Mouse (Mus musculus): ENCODE measurements around the gene Btn2a2. TPM values are rescaled to one million over a fixed set of nuclear protein-coding genes. Genes with fewer than 3 reads are reported as not detected.

Gene Btn2a2
- polyA plus RNA-seq, 1 experiment from 2014 or later = 0.87 TPM

GRCm38 (mm10) chr13:23436861-23437822, 51.5 kb downstream of the Btn2a2 start:
- ATAC-seq (ENCODE audit: low FRiP score, low TSS enrichment) = 0 out of 2 replicates have a peak, but pooled peaks have one; percentile 30
- WGBS = under 1% methylated on average over 32 of the region's 32 CpGs
- Histone ChIP-seq H3K4me2 (replicated peaks; ENCODE audit: low read depth, low read length) (peak overlapping the region; percentile 47), H3K27ac (ENCODE audit: low read depth, low read length) (peak overlapping the region; percentile 3; the same call in 1 of the 2 replicates), H3K27me3 (ENCODE audit: control insufficient read depth, insufficient read depth, low read length) (no peaks in the 10 kb centered on the region), H3K36me3 (ENCODE audit: control insufficient read depth, insufficient read depth, low read length) (no peaks in the 10 kb centered on the region), H3K4me1 (ENCODE audit: control insufficient read depth, insufficient read depth, low read length) (0 out of 2 replicates have a peak, but pooled peaks cover 14% of the 10 kb centered on the region), H3K9me3 (ENCODE audit: control insufficient read depth, low read length) (no peaks in the 10 kb centered on the region), H3K4me3 (ENCODE audit: low read length) (peak overlapping the region; percentile 48), H3K9ac (ENCODE audit: low read depth, low read length) (peak overlapping the region; percentile 50)

DNA sequence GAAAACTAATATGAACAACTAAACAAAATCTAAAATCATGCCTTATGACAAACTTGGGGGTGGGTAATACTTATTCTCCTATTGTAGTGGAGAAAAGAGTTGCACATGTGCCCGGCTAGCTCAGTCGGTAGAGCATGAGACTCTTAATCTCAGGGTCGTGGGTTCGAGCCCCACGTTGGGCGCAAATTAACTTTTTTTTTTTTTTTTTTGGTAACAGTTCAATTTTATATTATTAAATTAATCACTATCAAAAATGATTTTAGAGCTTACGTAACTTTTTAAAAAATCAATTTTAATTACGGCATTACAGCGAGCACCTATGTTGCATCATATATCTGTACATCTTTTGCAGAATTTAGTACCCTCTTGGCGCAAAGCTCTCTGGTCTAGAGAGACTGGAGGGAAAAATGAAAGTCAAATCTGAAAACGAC, 52.4 kb downstream of the Btn2a2 start:
- H3K4me3 ChIP-seq (ENCODE audit: low read length) = peak overlapping the region; percentile 47
- WGBS = 1% methylated on average over 11 of the region's 11 CpGs
- peak overlapping the region; percentile 58 for H3K4me2 ChIP-seq (replicated peaks; ENCODE audit: low read depth, low read length)
- no peak overlapping the region for H3K9ac ChIP-seq (ENCODE audit: low read depth, low read length)
- H3K27me3 ChIP-seq (ENCODE audit: control insufficient read depth, insufficient read depth, low read length) = no peaks in the 10 kb centered on the region
- H3K27ac ChIP-seq (ENCODE audit: low read depth, low read length) = no peak overlapping the region
- 0 out of 2 replicates have a peak, but pooled peaks cover 14% of the 10 kb centered on the region for H3K4me1 ChIP-seq (ENCODE audit: control insufficient read depth, insufficient read depth, low read length)
- no peak for ATAC-seq (ENCODE audit: low FRiP score, low TSS enrichment)
- no peaks in the 10 kb centered on the region for H3K9me3 ChIP-seq (ENCODE audit: control insufficient read depth, low read length)
- no peaks in the 10 kb centered on the region for H3K36me3 ChIP-seq (ENCODE audit: control insufficient read depth, insufficient read depth, low read length)

GRCm38 (mm10) chr13:23435676-23436075, 53.0 kb downstream of the Btn2a2 start:
- H3K4me1 ChIP-seq (ENCODE audit: control insufficient read depth, insufficient read depth, low read length) = 0 out of 2 replicates have a peak, but pooled peaks cover 14% of the 10 kb centered on the region
- no peaks in the 10 kb centered on the region for H3K27me3 ChIP-seq (ENCODE audit: control insufficient read depth, insufficient read depth, low read length)
- peak overlapping the region; percentile 58 for H3K4me2 ChIP-seq (replicated peaks; ENCODE audit: low read depth, low read length)
- peak overlapping the region; percentile 49; the same call in 1 of the 2 replicates for H3K9ac ChIP-seq (ENCODE audit: low read depth, low read length)
- no peak overlapping the region for H3K27ac ChIP-seq (ENCODE audit: low read depth, low read length)
- no peak for ATAC-seq (ENCODE audit: low FRiP score, low TSS enrichment)
- WGBS = 2% methylated on average over 12 of the region's 12 CpGs
- peak overlapping the region; percentile 47 for H3K4me3 ChIP-seq (ENCODE audit: low read length)
- H3K36me3 ChIP-seq (ENCODE audit: control insufficient read depth, insufficient read depth, low read length) = no peaks in the 10 kb centered on the region
- H3K9me3 ChIP-seq (ENCODE audit: control insufficient read depth, low read length) = no peaks in the 10 kb centered on the region

DNA sequence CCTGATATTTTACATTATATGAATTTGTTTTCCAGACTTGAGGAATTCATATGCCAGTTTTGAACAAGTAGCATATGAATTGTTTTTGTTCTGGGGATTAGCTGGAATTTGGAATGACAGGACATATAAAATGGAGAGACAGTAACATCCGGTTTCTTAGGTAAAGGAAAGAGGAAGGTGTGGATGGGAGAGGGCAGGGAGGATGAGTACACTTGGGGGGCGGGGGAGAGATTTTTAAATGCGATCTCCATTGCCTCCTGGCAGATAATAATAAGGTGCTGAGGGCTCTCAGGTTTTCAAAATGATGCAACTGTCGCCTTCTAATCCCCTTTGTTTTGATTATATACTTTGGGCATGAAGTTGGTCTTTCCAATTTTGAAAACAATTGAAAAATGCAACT, 53.4 kb downstream of the Btn2a2 start:
- Histone ChIP-seq H3K27ac (ENCODE audit: low read depth, low read length) (no peak overlapping the region), H3K4me2 (replicated peaks; ENCODE audit: low read depth, low read length) (peak overlapping the region; percentile 58), H3K4me3 (ENCODE audit: low read length) (peak overlapping the region; percentile 47), H3K9me3 (ENCODE audit: control insufficient read depth, low read length) (no peaks in the 10 kb centered on the region), H3K4me1 (ENCODE audit: control insufficient read depth, insufficient read depth, low read length) (0 out of 2 replicates have a peak, but pooled peaks cover 14% of the 10 kb centered on the region), H3K36me3 (ENCODE audit: control insufficient read depth, insufficient read depth, low read length) (no peaks in the 10 kb centered on the region), H3K9ac (ENCODE audit: low read depth, low read length) (peak overlapping the region; percentile 49; the same call in 1 of the 2 replicates), H3K27me3 (ENCODE audit: control insufficient read depth, insufficient read depth, low read length) (no peaks in the 10 kb centered on the region)
- WGBS = 15% methylated on average over 4 of the region's 4 CpGs
- ATAC-seq (ENCODE audit: low FRiP score, low TSS enrichment) = no peak

GRCm38 (mm10) chr13:23434426-23434825, 54.2 kb downstream of the Btn2a2 start:
- Histone ChIP-seq H3K9me3 (ENCODE audit: control insufficient read depth, low read length) (no peaks in the 10 kb centered on the region), H3K36me3 (ENCODE audit: control insufficient read depth, insufficient read depth, low read length) (no peaks in the 10 kb centered on the region), H3K9ac (ENCODE audit: low read depth, low read length) (peak overlapping the region; percentile 32; the same call in 1 of the 2 replicates), H3K4me3 (ENCODE audit: low read length) (peak overlapping the region; percentile 9; the same call in 1 of the 2 replicates), H3K27ac (ENCODE audit: low read depth, low read length) (no peak overlapping the region), H3K27me3 (ENCODE audit: control insufficient read depth, insufficient read depth, low read length) (no peaks in the 10 kb centered on the region), H3K4me2 (replicated peaks; ENCODE audit: low read depth, low read length) (peak overlapping the region; percentile 24), H3K4me1 (ENCODE audit: control insufficient read depth, insufficient read depth, low read length) (0 out of 2 replicates have a peak, but pooled peaks cover 17% of the 10 kb centered on the region)
- WGBS = 15% methylated on average over 7 of the region's 7 CpGs
- ATAC-seq (ENCODE audit: low FRiP score, low TSS enrichment) = no peak

- no peaks in the 10 kb centered on the region for H3K36me3 ChIP-seq (ENCODE audit: control insufficient read depth, insufficient read depth, low read length)
- H3K9me3 ChIP-seq (ENCODE audit: control insufficient read depth, low read length) = no peaks in the 10 kb centered on the region
- no peak overlapping the region for H3K27ac ChIP-seq (ENCODE audit: low read depth, low read length)
- no peak overlapping the region; the same call in 1 of the 2 replicates for H3K4me3 ChIP-seq (ENCODE audit: low read length)
- no peak for ATAC-seq (ENCODE audit: low FRiP score, low TSS enrichment)
- no peak overlapping the region for H3K9ac ChIP-seq (ENCODE audit: low read depth, low read length)
- H3K27me3 ChIP-seq (ENCODE audit: control insufficient read depth, insufficient read depth, low read length) = no peaks in the 10 kb centered on the region
- H3K4me2 ChIP-seq (replicated peaks; ENCODE audit: low read depth, low read length) = peak overlapping the region; percentile 44
- H3K4me1 ChIP-seq (ENCODE audit: control insufficient read depth, insufficient read depth, low read length) = 0 out of 2 replicates have a peak, but pooled peaks cover 19% of the 10 kb centered on the region
- 63% methylated on average over 5 of the region's 5 CpGs for WGBS
Observed at GRCm38 (mm10) chr13:23433801-23434200, 54.9 kb downstream of the Btn2a2 start.

DNA sequence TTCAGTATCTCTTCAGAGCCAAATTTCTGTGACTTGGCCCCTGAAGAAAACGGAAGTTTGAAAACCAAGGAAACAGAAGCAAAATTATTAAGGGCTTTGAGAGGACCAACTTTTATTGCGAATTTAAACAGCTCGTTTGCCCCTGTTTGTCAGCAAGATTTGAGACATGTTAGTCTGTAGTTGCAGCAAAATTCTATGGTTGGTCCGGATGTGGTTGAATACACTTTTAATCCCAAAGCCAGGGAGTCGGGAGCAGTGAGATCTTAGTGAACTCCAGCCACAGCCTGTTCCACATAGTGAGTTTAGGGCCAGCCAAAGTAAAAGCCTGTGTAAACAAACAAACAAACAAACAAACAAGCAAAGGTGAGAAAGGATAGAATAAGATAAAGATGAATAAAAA, 55.5 kb downstream of the Btn2a2 start:
- Histone ChIP-seq H3K4me3 (ENCODE audit: low read length) (peak overlapping the region; percentile 65), H3K4me1 (ENCODE audit: control insufficient read depth, insufficient read depth, low read length) (0 out of 2 replicates have a peak, but pooled peaks cover 19% of the 10 kb centered on the region), H3K9ac (ENCODE audit: low read depth, low read length) (no peak overlapping the region), H3K9me3 (ENCODE audit: control insufficient read depth, low read length) (no peaks in the 10 kb centered on the region), H3K4me2 (replicated peaks; ENCODE audit: low read depth, low read length) (peak overlapping the region; percentile 44), H3K36me3 (ENCODE audit: control insufficient read depth, insufficient read depth, low read length) (no peaks in the 10 kb centered on the region), H3K27me3 (ENCODE audit: control insufficient read depth, insufficient read depth, low read length) (no peaks in the 10 kb centered on the region), H3K27ac (ENCODE audit: low read depth, low read length) (no peak overlapping the region)
- WGBS = 7% methylated on average over 5 of the region's 5 CpGs
- ATAC-seq (ENCODE audit: low FRiP score, low TSS enrichment) = no peak

DNA sequence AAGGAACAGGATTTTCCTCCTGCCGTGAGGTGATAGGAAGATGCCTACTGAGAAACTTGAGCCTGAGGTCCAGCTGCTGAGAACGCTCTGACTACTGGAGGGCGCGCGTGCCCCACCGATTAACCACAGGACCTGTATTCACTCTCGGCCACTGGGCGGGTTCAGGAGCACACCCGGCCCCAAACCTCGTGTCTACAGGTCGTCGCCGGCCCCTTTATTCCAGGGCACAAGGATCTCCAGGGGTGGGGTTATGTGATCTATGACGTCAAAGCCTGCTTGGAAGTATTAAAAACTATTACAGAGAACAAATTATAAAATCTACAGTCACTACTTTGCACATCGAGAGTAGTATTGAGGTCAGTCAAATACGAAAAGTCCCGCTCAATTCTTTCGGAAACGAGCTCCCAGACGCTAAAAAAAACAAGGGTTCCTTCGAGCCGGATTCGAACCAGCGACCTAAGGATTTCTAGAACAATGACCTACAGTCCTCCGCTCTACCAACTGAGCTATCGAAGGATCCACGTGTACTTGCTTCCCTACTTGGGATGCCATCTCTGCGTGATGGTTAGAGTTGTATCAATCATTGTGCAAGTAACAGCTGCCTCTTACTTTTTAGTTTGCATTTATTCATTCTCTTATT, 56.0 kb downstream of the Btn2a2 start:
- H3K36me3 ChIP-seq (ENCODE audit: control insufficient read depth, insufficient read depth, low read length) = no peaks in the 10 kb centered on the region
- H3K9ac ChIP-seq (ENCODE audit: low read depth, low read length) = peak overlapping the region; percentile 23; the same call in 1 of the 2 replicates
- under 1% methylated on average over 28 of the region's 28 CpGs for WGBS
- 0 out of 2 replicates have a peak, but pooled peaks cover 19% of the 10 kb centered on the region for H3K4me1 ChIP-seq (ENCODE audit: control insufficient read depth, insufficient read depth, low read length)
- peak overlapping the region; percentile 65 for H3K4me3 ChIP-seq (ENCODE audit: low read length)
- H3K4me2 ChIP-seq (replicated peaks; ENCODE audit: low read depth, low read length) = peak overlapping the region; percentile 44
- no peaks in the 10 kb centered on the region for H3K27me3 ChIP-seq (ENCODE audit: control insufficient read depth, insufficient read depth, low read length)
- H3K27ac ChIP-seq (ENCODE audit: low read depth, low read length) = peak overlapping the region; percentile 14; the same call in 1 of the 2 replicates
- H3K9me3 ChIP-seq (ENCODE audit: control insufficient read depth, low read length) = no peaks in the 10 kb centered on the region
- peak; percentile 92 for ATAC-seq (ENCODE audit: low FRiP score, low TSS enrichment)
